Mouse (Mus musculus) liver, embryonic 13.5 days (tissue): ENCODE results near the gene Olfr250. TPM values are rescaled to one million over a fixed set of nuclear protein-coding genes. Genes with fewer than 3 reads are reported as not detected.
"Not testable (repeated sequence)": the region's sequence is repeated elsewhere in the genome, so short reads cannot be mapped to it uniquely, and the experiment has no call there.

ENCODE experiments used
- ATAC-seq: fragments of 200-750 bp; cut with Nextera tagmentation; 2 replicates; pipeline ENCODE4 v1.8.0; 2017; ENCODE audit warnings: low read depth, mild to moderate bottlenecking, moderate number of reproducible peaks, moderate library complexity
- DNase-seq: peaks from one replicate; pipeline ENCODE4 v3.0.0; 2022
- H3K27ac ChIP-seq: fragments of 300-500 bp; sonication (generic); 2 replicates; pipeline ENCODE4 v1.5.1; 2015; ENCODE audit warnings: moderate library complexity, mild to moderate bottlenecking, inconsistent platforms
- H3K27me3 ChIP-seq: fragments of 300-500 bp; sonication (generic); 2 replicates; pipeline ENCODE4 v1.6.1; 2015; ENCODE audit warnings: mild to moderate bottlenecking, inconsistent platforms
- H3K36me3 ChIP-seq: fragments of 300-500 bp; sonication (generic); 2 replicates; pipeline ENCODE4 v1.6.1; 2015; ENCODE audit warnings: mild to moderate bottlenecking, inconsistent platforms
- H3K4me1 ChIP-seq: fragments of 300-500 bp; sonication (generic); replicated peaks from 2 replicates; pipeline ENCODE4 v1.6.1; 2015; ENCODE audit warnings: inconsistent platforms
- H3K4me2 ChIP-seq: fragments of 300-500 bp; sonication (generic); 2 replicates; pipeline ENCODE4 v1.6.1; 2015; ENCODE audit warnings: inconsistent platforms, mild to moderate bottlenecking, moderate library complexity
- H3K4me3 ChIP-seq: fragments of 300-500 bp; sonication (generic); replicated peaks from 2 replicates; pipeline ENCODE4 v1.5.1; 2015; ENCODE audit warnings: mild to moderate bottlenecking, inconsistent platforms
- H3K9ac ChIP-seq: fragments of 300-500 bp; sonication (generic); 2 replicates; pipeline ENCODE4 v1.6.1; 2015; ENCODE audit warnings: mild to moderate bottlenecking, inconsistent platforms
- H3K9me3 ChIP-seq: fragments of 300-500 bp; sonication (generic); replicated peaks from 2 replicates; pipeline ENCODE4 v1.6.1; 2016; ENCODE audit warnings: inconsistent platforms
- WGBS: fragments of 180-500 bp; shearing (Covaris S2); methylation state at CpG from one replicate; pipeline ENCODE4 v1.1.7; 2015; ENCODE audit not compliant: insufficient replicate concordance; 5-methylcytosine and 5-hydroxymethylcytosine counted together
- polyA plus RNA-seq: library from polyadenylated mRNA; unstranded; fragments of >200 nt; fragmentation: Nextera tagmentation; extraction: Ambion mirVana; gene quantifications from 2 replicates; pipeline ENCODE4 v1.2.1, GENCODE M21; 2015

The Olfr250 gene
- polyA plus RNA-seq = not detected in 2 replicates

- no peaks in the 10 kb centered on the region for H3K36me3 ChIP-seq
- no peaks in the 10 kb centered on the region for H3K27me3 ChIP-seq
- H3K9me3 ChIP-seq = no peaks in the 10 kb centered on the region
- H3K4me3 ChIP-seq = no peak within 1 kb of the TSS
- H3K27ac ChIP-seq = no peak within 1 kb of the TSS
- no peak within 1 kb of the TSS for H3K9ac ChIP-seq
- ATAC-seq (no peak), DNase-seq (no peak)
- H3K4me1 ChIP-seq = no peaks in the 10 kb centered on the region
- WGBS = 70% methylated on average over 2 of the region's 2 CpGs
- H3K4me2 ChIP-seq = no peak within 1 kb of the TSS
Measured at GRCm38 (mm10) chr9:38366596-38366995, at the start of gene Olfr250. Olfr250 (plus strand) TSS chr9:38366896.

GRCm38 (mm10) chr9:38328760-38329159 lies 37.9 kb upstream of the Olfr250 start, which contains the start of gene Olfr25:
Olfr25 (plus strand) TSS chr9:38329060.
- WGBS = 50% methylated on average over 3 of the region's 3 CpGs
- H3K4me1 ChIP-seq = no peaks in the 10 kb centered on the region
- no peak within 1 kb of the TSS for H3K4me3 ChIP-seq
- H3K9ac ChIP-seq = no peak within 1 kb of the TSS
- no peak within 1 kb of the TSS for H3K4me2 ChIP-seq
- DNase-seq = no peak
- no peak for ATAC-seq
- no peaks in the 10 kb centered on the region for H3K36me3 ChIP-seq
- H3K27me3 ChIP-seq = no peaks in the 10 kb centered on the region
- H3K9me3 ChIP-seq = no peaks in the 10 kb centered on the region
- H3K27ac ChIP-seq = no peak within 1 kb of the TSS

GRCm38 (mm10) chr9:38348111-38348510 lies 18.6 kb upstream of the Olfr250 start, which contains the start of gene Olfr898:
Olfr898 (plus strand) TSS chr9:38348411.
- H3K4me2 ChIP-seq = no peak within 1 kb of the TSS
- WGBS = 80% methylated on average over 4 of the region's 4 CpGs
- ATAC-seq = no peak

GRCm38 (mm10) chr9:38376786-38377185 lies 10.1 kb downstream of the Olfr250 start, which contains the start of gene Olfr251:
Olfr251 (plus strand) TSS chr9:38377086.
- 33% methylated on average over 2 of the region's 2 CpGs for WGBS
- Histone ChIP-seq H3K9ac (no peak within 1 kb of the TSS), H3K27ac (no peak within 1 kb of the TSS), H3K27me3 (no peaks in the 10 kb centered on the region), H3K9me3 (no peaks in the 10 kb centered on the region), H3K36me3 (no peaks in the 10 kb centered on the region), H3K4me1 (no peaks in the 10 kb centered on the region), H3K4me2 (no peak within 1 kb of the TSS), H3K4me3 (no peak within 1 kb of the TSS)
- no peak for DNase-seq
- ATAC-seq = no peak

More at GRCm38 (mm10) chr9:38348111-38348510, 18.6 kb upstream of the Olfr250 start, which contains the start of gene Olfr898:
- no peak within 1 kb of the TSS for H3K4me3 ChIP-seq
- H3K9ac ChIP-seq = no peak within 1 kb of the TSS
- no peaks in the 10 kb centered on the region for H3K4me1 ChIP-seq
- H3K36me3 ChIP-seq = no peaks in the 10 kb centered on the region
- H3K9me3 ChIP-seq = no peaks in the 10 kb centered on the region
- H3K27ac ChIP-seq = no peak within 1 kb of the TSS
- H3K27me3 ChIP-seq = no peaks in the 10 kb centered on the region
- no peak for DNase-seq

GRCm38 (mm10) chr9:38401398-38401797 lies 34.7 kb downstream of the Olfr250 start, which contains the start of gene Olfr147:
Olfr147 (plus strand) TSS chr9:38401698.
- DNase-seq (no peak), ATAC-seq (no peak)
- no peaks in the 10 kb centered on the region for H3K4me1 ChIP-seq
- H3K36me3 ChIP-seq = no peaks in the 10 kb centered on the region
- H3K4me2 ChIP-seq = no peak within 1 kb of the TSS
- no peak within 1 kb of the TSS for H3K9ac ChIP-seq
- no peak within 1 kb of the TSS for H3K4me3 ChIP-seq
- no peaks in the 10 kb centered on the region for H3K27me3 ChIP-seq
- WGBS = 69% methylated on average over 1 of the region's 1 CpGs
- no peak within 1 kb of the TSS for H3K27ac ChIP-seq
- H3K9me3 ChIP-seq = no peaks in the 10 kb centered on the region

GRCm38 (mm10) chr9:38407502-38407901 lies 40.8 kb downstream of the Olfr250 start:
- H3K27me3 ChIP-seq, H3K4me3 ChIP-seq, H3K4me2 ChIP-seq, H3K36me3 ChIP-seq, H3K9ac ChIP-seq, ATAC-seq, H3K4me1 ChIP-seq, H3K9me3 ChIP-seq, DNase-seq, H3K27ac ChIP-seq: not testable (repeated sequence)
- 82% methylated on average over 3 of the region's 3 CpGs for WGBS

- not testable (repeated sequence) for H3K4me2 ChIP-seq, H3K9me3 ChIP-seq, H3K36me3 ChIP-seq, H3K27ac ChIP-seq, H3K4me3 ChIP-seq, H3K4me1 ChIP-seq, DNase-seq, H3K27me3 ChIP-seq, H3K9ac ChIP-seq, ATAC-seq
- WGBS = 85% methylated on average over 14 of the region's 14 CpGs
Measured at GRCm38 (mm10) chr9:38413502-38413901, 46.8 kb downstream of the Olfr250 start.

Other genes with a start within 250 kb of the Olfr250 start
- not detected in 2 replicates for gene Olfr890, start 224.4 kb upstream of the Olfr250 start, polyA plus RNA-seq
- gene Olfr891, start 186.1 kb upstream of the Olfr250 start, polyA plus RNA-seq = not detected in 2 replicates
- gene Olfr893, start 158.5 kb upstream of the Olfr250 start, polyA plus RNA-seq = not detected in 2 replicates
- gene Olfr894, start 148.8 kb upstream of the Olfr250 start, polyA plus RNA-seq = not detected in 2 replicates
- gene Olfr143, start 114.1 kb upstream of the Olfr250 start, polyA plus RNA-seq = not detected in 2 replicates
- not detected in 2 replicates for gene Olfr895, start 99.0 kb upstream of the Olfr250 start, polyA plus RNA-seq
- not detected in 2 replicates for gene Olfr896-ps1, start 75.8 kb upstream of the Olfr250 start, polyA plus RNA-seq
- gene Olfr25, start 37.8 kb upstream of the Olfr250 start, polyA plus RNA-seq = not detected in 2 replicates
- gene Olfr898, start 18.5 kb upstream of the Olfr250 start, polyA plus RNA-seq = not detected in 2 replicates
- gene Olfr251, start 10.2 kb downstream of the Olfr250 start, polyA plus RNA-seq = not detected in 2 replicates
- gene Olfr147, start 34.8 kb downstream of the Olfr250 start, polyA plus RNA-seq = not detected in 2 replicates
- gene Olfr901, start 62.6 kb downstream of the Olfr250 start, polyA plus RNA-seq = not detected in 2 replicates
- gene Olfr902, start 80.8 kb downstream of the Olfr250 start, polyA plus RNA-seq = not detected in 2 replicates
- not detected in 2 replicates for gene Olfr904, start 96.2 kb downstream of the Olfr250 start, polyA plus RNA-seq
- not detected in 2 replicates for gene Olfr905, start 104.2 kb downstream of the Olfr250 start, polyA plus RNA-seq
- not detected in 2 replicates for gene Olfr906, start 120.2 kb downstream of the Olfr250 start, polyA plus RNA-seq
- gene Olfr907, start 128.9 kb downstream of the Olfr250 start, polyA plus RNA-seq = not detected in 2 replicates
- not detected in 2 replicates for gene Olfr911-ps1, start 154.7 kb downstream of the Olfr250 start, polyA plus RNA-seq
- gene Olfr910, start 171.0 kb downstream of the Olfr250 start, polyA plus RNA-seq = not detected in 2 replicates
- not detected in 2 replicates for gene Olfr912, start 213.3 kb downstream of the Olfr250 start, polyA plus RNA-seq
- not detected in 2 replicates for gene Olfr913, start 225.9 kb downstream of the Olfr250 start, polyA plus RNA-seq
- not detected in 2 replicates for gene Olfr914, start 238.2 kb downstream of the Olfr250 start, polyA plus RNA-seq